Mouse (Mus musculus) testis, postnatal 10 days (tissue): Measurements from ENCODE around the gene Ksr1.
"Not testable (repeated sequence)": the region's sequence is repeated elsewhere in the genome, so short reads cannot be mapped to it uniquely, and the experiment has no call there.

ENCODE experiments used
- DNase-seq: peaks from one replicate; pipeline ENCODE4 v3.0.0; 2021; ENCODE audit warnings: low spot score

Ksr1 gene

DNA sequence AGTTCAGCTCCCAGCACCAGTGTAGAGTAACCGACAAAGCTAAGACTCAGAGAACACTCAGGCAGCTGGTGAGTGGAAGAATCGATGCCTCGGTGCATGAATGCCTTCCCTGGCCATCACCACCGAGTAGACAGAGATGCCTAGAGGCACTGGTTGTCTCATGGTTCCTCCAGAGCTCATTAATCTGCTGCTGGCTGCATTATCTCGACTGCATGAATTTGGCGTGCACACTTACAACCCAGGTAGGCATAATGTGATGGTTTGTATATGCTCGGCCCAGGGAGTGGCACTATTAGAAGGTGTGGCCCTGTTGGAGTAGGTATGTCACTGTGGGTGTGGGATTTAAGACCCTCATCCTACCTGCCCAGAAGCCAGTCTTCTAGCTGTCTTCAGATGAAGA is 137.3 kb downstream of the Ksr1 start:
- DNase-seq: peak; percentile 28

DNA sequence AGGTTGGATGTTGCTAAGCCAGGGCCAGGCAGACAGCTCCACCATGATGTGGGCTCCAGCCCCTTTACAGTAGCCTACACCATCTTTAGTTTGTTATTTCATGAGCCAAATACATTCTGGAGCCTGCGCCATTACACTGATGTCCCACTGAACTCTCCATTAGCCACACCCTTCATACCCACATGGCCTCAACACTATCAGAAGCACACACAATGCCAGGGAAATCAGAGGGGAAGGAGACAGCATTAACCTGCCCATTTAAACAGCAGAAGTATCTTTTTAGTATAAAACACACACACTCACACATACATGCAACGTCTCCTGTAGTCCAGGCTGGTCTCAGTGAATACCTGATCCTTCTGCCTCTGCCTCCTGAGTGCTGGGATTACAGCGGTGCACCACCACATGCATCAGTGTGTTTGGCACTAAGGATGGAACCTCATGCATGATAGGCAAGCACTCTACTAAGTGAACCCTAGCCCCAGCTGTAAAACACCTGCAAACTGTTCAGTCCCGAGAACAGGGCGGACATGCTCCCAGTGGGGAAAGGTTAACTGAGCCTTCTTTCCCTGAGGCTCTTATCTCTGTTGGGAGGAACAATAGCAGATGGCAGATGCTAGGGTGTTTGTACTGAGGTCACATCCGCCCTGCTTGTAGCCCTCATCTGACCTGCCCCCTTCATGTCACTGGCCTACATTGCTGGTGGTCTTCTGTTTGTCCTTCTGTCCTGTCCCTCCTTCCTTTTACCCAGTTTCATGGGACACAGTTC is 138.0 kb downstream of the Ksr1 start:
- DNase-seq: peak; percentile 29

GRCm38 (mm10) chr11:79007356-79007755 is 138.9 kb downstream of the Ksr1 start:
- not testable (repeated sequence) for DNase-seq

DNA sequence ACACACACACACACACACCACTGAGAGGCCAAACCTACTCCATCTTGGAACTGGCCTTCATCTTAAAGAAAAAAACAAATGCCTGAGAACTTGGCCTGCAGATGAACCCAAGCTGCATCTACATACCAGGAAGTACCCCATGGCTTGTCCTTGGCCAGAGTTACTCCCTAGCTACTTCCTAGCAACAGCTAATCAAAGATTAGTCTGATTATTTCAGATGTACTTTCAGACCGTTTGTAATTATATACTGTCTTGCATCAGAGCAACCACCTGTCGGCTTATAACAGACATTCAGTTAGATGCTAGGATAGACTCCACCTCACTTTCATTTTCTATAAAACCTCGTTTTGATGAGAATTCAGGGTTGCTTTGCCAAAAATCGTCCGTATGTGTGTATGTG is 139.8 kb downstream of the Ksr1 start:
- no peak for DNase-seq

DNA sequence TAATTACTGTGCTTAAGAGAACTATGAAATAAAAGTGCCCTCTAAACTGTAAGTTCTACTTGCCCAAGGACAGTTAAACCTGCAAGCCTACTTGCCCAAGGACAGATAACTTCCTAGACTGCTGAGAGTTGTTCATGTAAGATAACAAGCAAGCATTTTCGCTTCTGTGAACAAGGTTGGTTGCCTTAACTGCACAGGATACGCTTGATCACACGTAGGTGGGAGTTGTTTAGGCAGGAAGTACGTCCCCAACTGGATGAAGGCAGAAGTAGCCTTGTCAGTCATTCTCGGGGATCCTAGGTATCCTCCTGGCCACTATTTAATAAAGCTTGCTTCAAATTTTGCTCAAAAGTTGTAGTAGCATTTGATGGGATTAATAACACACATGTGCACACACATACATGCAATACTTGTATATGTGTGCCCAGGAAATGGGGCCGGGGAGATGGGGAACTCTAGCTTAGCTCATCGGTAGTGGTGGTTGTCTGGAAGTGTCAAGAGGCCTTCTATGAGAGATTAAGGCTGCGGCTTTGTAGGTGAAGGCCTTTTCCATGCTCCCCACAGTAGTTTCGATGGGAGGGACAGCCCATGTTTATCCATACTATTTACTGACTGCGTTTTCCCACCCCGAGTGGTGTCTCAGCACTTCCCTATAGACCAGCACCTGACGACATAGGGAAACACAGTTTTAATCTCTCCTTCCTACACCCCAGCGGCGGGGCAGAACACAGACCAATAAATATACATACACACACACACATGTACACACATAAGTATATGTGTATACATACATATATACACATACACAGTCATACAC is 140.4 kb downstream of the Ksr1 start:
- DNase-seq: peak; percentile 26

GRCm38 (mm10) chr11:79003769-79004638 is 142.2 kb downstream of the Ksr1 start:
- peak; percentile 31 for DNase-seq

- peak; percentile 36 for DNase-seq
Measured at GRCm38 (mm10) chr11:79003053-79003768, 143.0 kb downstream of the Ksr1 start.

DNA sequence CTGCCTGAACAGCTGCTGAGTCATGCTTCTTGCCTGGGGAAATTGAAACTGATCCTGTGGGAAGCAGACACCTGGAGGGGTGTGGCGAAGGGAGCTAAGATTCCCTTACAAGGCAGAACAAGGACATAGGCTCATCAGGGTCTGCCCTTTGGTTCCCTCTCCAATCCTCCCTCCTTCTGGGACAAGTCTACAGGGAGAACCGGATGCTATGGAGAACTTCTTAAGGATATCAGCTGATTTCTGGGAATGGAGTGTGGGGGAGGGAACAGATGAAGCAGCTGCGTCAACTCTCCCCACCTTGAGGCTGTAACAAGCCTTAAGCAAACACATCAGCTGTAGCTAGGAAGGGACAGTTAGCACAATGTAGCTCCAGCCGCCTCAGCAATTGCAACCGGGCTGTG is 143.7 kb downstream of the Ksr1 start:
- DNase-seq: peak; percentile 39

DNA sequence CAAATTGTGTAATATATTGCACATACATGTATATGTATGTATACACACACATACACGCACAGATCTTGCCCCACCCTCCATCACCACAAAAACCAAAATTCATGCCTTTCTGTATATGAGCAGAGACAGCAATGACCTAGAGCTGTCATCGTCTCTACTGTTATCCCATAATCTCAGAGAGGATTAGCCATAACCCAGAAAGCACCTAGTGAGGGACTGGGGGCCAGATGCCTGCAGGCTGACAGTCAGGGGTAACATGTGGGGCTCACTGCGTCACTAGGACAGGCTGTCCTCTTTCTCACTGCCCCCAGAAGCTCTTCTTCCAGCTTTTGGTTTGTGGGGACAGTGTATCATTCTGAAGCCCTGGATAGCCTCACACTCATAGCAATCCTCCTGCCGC is 144.3 kb downstream of the Ksr1 start:
- DNase-seq: peak; percentile 25

GRCm38 (mm10) chr11:78999118-78999517 is 147.1 kb downstream of the Ksr1 start:
- no peak for DNase-seq

DNA sequence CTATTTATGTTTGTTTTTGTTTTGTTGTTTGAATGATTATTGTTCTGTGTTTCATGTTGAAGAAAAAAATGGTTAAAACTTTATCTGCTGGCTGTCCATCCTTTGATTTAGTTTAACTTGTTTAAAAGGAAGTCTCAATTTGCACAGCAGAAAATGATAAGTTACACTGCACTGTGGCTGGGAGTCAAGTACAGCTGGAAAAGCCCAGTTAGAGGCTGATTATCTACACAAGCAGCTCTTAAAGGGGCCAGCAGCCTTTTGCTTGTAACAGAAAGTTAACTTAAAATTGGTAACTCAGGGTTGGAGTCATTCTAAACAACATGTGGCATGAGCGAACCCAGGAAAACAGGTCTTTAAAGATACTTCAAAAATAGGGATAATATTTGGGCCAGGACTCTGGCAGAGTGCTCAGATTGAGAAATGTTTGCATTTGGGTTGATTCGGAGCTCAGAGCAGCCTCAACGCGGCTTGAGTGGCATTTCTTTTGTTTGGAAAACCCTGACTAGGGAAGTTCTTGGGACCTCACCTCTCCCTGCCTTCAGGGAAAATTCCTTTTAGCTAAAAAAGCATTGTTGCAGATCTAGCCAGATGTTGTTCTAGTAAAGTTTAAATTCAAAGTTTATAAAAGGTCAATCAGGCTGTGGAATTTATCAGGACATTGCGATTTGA is 155.2 kb downstream of the Ksr1 start:
- DNase-seq: not testable (repeated sequence)

- no peak for DNase-seq
Measured at GRCm38 (mm10) chr11:78990096-78990495, 156.1 kb downstream of the Ksr1 start.

GRCm38 (mm10) chr11:78989206-78989605 is 157.0 kb downstream of the Ksr1 start:
- DNase-seq: not testable (repeated sequence)

GRCm38 (mm10) chr11:78986311-78987002 is 159.8 kb downstream of the Ksr1 start:
- DNase-seq: no peak

DNA sequence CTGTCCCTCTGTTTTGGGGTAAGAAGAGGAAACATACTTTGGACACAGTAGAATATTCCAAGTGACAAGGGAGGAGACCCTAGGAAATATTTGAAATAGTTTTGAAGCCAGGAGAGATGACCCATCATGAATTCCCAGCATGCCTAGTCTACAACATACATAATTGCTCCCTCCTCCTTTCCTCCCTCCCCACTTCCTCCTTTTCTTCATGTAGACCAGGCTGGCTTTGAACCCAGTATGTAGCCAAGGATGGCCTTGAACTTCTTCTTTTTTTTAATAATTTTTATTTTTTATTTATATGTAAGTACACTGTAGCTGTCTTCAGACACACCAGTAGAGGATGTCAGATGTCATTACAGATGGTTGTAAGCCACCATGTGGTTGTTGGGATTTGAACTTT is 160.7 kb downstream of the Ksr1 start:
- no peak for DNase-seq

GRCm38 (mm10) chr11:78984483-78985177 is 161.6 kb downstream of the Ksr1 start, which contains the start of gene Lgals9:
TSS of gene Lgals9 (minus strand) at chr11:78984946.
- peak; percentile 71 for DNase-seq

DNA sequence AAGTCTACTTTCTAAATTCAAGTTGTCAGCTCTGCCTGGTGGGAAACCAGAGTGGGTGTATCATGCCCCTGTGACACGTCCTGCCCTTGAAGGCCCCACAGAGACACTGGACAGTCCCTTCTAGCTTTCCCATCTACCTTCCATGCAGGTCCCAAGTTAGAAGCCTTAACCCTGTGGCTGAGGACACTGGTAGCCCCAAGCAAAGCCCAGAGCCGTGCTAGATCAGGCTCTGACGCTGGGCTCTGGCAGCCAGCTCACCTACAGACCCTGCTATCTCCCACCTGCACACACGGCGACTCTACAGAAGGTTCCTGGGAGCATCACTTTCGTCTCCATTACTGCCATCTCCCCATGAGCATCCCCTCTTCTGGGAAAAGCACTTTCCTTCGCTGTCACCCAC is 162.7 kb downstream of the Ksr1 start:
- no peak for DNase-seq

- no peak for DNase-seq
Measured at GRCm38 (mm10) chr11:78982513-78983291, 163.5 kb downstream of the Ksr1 start.

DNA sequence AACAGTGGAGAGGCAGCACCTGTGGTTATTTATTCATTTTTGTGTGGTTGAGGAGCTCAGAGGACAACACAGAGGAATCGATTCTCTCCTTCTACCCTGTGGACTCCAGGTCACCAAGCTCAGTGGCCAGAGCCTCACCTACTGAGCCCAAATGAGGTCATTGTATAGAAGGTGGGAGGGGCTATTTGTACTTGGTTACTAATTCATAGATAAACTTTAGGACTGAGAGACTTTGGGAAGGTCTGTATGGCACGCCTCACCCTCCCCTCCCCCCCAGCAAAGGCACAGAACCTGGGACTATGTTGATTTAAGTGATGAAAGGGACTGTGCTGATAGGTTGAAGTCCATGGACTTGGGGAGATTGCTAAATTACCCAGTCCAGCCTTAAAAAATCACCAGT is 164.2 kb downstream of the Ksr1 start:
- DNase-seq: no peak
